Mouse (Mus musculus): ENCODE measurements around the gene Tuba3a.

The Tuba3a gene

DNA sequence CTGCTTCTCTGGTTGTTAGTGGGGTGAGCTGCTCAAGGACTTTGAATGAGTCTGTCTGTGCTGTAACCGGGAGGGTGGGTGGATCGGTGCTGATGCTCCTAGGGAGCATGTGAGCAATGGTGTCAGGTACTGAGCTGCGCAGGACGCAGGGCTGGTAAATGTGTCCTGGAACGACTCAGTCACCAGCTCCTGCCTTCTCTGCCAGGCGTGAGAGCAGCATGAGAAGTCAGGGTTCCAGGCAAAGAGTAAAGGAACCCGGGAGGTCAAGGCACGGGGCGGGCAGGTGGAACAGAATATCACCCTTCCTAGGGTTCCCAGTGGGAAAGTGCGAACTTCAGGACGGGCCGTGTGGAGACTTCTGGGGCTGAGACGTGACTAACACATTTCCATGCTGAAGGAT lies 19.8 kb downstream of the Tuba3a start:
- DNase-seq (ENCODE audit: low spot score) = no peak

- no peak for DNase-seq (ENCODE audit: low spot score)
These were observed 20.6 kb downstream of the Tuba3a start for GRCm38 (mm10) chr6:125265239-125265638.

GRCm38 (mm10) chr6:125264219-125264618 lies 21.6 kb downstream of the Tuba3a start:
- no peak for DNase-seq (ENCODE audit: low spot score)

- no peak for DNase-seq (ENCODE audit: low spot score)
These were observed 25.8 kb downstream of the Tuba3a start for GRCm38 (mm10) chr6:125260006-125260555.

GRCm38 (mm10) chr6:125256222-125256966 lies 29.4 kb downstream of the Tuba3a start:
- DNase-seq (ENCODE audit: low spot score) = no peak

DNA sequence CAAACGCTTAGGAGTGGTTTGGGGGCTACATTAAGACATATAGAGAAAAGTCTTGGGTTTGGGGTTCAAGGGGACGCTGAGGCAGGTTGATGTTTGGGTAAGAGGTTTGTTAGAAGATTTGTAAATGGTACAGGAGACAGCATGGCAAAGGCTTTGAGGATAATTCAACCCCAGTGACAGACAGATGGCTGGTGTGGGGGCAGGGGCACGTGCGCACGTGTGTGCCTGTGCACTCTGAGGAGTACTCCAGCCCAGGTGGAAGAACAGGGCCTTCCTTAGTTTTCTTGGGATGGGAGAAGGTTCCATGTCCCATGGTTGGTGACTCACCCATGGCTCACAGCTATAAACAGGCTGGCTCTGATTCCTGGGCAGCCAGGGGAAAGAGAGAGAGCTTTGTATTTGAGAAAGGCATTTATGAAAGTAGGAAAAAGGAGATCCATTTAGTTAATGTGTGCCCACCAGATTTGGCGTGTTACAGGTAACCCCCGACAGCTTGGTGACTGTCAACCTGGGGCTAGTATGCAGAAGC lies 30.3 kb downstream of the Tuba3a start:
- DNase-seq (ENCODE audit: low spot score) = no peak

DNA sequence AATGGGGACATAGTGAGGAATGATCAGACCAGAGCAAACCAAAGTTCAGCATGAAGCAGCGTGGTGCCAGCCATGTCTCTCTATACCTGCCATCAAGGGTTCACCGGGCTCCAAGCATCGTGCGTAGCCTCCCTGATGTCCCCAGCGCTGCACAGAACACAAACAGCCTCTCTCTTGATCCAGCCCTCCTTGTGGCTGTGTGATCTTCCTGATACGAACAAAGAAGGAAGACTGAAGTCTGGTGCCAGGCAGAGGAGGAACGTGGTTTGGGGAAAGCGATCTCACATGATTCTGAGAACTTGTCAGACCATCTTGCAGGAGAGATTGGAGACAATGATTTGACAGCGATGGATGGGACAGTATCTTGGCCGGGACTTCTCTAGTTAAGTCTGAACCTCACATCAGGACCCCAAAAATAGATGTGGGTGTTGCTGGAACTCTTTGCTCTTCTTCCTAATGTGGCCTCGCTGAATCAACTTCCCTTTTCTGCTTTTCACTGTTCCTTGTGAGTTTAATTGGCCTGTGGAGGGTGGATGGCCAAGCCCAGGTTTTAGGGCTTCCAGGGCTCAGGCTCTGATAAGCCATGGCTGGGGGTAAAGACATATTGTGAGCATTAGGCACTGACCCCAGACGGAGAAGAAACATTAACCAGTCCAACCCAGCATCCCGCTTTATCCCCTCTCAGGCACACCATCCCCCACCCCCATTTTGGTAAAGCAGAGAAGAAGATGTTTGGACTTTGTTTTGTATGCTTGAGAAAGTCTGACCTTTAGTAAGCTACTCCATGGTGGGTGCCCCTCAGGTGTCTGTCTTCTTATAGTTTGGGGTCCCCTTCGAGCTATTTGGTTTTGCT lies 31.8 kb downstream of the Tuba3a start:
- DNase-seq (ENCODE audit: low spot score) = no peak

- no peak for DNase-seq (ENCODE audit: low spot score)
These were observed 33.1 kb downstream of the Tuba3a start for GRCm38 (mm10) chr6:125252711-125253110.

DNA sequence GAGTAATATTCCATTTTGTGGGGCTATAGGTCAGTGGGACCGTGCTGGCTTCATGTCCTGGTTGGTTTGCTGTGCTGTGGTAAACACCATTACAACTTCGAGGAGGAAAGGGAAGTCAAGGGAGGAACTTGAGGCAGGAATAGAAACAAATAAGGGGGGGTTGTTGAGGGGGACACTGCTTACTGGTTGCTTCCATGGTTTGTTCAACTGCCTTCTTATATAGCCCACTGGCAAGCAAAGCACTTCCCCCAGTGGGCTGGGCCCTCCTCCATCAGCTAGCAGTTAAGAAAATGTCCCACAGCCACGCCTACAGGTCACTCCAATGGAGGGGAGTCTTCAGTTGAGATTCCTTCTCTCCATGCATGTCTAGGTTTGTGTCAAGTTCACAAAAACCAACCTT lies 33.6 kb downstream of the Tuba3a start:
- no peak for DNase-seq (ENCODE audit: low spot score)

- no peak for DNase-seq (ENCODE audit: low spot score)
These were observed 41.3 kb downstream of the Tuba3a start for GRCm38 (mm10) chr6:125244551-125244950.

DNA sequence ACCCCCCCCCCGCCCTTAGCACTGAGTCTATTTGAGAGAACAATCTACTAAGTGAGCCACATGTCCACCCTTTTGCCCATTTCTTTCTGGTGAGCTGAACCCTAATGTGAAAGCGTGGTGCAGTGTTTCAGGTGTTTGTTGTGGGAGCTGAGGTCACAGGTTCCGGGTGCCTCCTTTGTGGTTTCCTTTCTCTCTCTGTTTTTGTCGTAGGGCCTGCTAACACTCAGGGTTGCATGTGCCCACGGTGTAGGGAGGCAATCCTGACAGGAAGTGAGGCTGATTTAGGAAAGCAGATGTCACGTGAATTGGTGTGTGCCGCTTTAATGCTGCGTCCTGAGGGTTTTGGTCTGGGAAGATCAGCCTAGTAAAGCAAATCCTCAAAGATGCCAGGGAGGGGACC lies 44.3 kb downstream of the Tuba3a start:
- DNase-seq (ENCODE audit: low spot score) = no peak

GRCm38 (mm10) chr6:125240617-125241016 lies 45.2 kb downstream of the Tuba3a start:
- no peak for DNase-seq (ENCODE audit: low spot score)

GRCm38 (mm10) chr6:125239547-125239946 lies 46.3 kb downstream of the Tuba3a start:
- no peak for DNase-seq (ENCODE audit: low spot score)

- no peak for DNase-seq (ENCODE audit: low spot score)
These were observed 47.4 kb downstream of the Tuba3a start for GRCm38 (mm10) chr6:125238396-125238795.

- no peak for DNase-seq (ENCODE audit: low spot score)
These were observed 48.4 kb downstream of the Tuba3a start for GRCm38 (mm10) chr6:125237421-125237820.

DNA sequence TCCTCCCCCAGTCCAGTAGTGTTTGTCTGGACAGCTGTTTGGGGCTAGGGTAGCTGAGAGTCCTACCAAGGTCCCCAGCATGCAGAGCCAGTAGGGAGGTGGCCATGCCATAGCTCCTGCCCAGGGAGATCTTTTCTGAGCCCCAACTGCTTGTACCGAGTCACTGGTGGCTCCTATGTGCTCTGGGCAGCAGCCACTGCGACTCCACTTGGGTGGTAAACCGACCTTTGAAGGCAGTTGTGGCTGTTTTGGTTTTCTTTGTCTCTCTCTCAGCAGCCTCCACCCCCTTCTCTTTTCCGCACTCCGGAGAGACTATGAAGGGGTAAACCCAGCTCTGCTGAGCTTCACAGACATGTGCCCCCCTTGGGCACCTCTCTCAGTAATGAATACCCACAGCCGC lies 49.1 kb downstream of the Tuba3a start, which contains the start of gene Cd27:
Gene Cd27 (minus strand): TSS at position 229 of the 400 bp plus-strand sequence.
- no peak for DNase-seq (ENCODE audit: low spot score)

DNA sequence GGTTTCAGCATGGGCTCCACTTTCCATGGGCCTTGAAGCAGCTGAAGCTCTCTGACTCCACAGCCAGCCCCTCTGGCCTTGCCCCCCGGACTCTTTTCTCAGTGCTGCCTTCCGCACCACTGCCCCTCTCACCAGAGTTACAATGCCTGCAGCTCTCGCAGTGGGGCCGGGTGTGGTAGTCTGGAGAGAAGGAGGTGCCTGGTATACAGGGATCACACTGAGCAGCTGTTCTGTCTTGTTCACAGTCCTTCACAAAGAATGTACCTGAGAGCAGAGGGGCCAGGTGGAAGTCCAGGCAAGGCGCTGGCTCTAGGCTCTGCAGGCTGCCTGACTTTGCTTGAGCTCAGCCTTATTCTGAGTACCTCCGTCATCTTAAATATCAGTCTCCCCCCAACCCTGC lies 49.5 kb downstream of the Tuba3a start:
- DNase-seq (ENCODE audit: low spot score) = no peak

DNA sequence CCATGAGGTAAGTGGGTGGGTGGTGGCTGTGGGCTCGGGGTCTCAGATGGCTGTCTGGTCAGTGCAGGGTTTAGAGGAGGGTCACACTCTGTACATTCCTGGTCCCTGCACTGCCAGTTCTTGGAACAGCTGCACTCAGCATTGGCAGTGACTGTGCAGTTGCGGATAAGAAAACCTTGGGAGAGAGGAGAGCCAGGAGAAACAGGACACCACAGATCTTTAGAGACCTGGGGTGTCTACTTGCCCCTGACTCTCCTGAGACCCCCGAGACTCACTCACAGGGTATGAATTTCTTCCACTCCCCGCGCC lies 51.4 kb downstream of the Tuba3a start:
- no peak for DNase-seq (ENCODE audit: low spot score)

DNA sequence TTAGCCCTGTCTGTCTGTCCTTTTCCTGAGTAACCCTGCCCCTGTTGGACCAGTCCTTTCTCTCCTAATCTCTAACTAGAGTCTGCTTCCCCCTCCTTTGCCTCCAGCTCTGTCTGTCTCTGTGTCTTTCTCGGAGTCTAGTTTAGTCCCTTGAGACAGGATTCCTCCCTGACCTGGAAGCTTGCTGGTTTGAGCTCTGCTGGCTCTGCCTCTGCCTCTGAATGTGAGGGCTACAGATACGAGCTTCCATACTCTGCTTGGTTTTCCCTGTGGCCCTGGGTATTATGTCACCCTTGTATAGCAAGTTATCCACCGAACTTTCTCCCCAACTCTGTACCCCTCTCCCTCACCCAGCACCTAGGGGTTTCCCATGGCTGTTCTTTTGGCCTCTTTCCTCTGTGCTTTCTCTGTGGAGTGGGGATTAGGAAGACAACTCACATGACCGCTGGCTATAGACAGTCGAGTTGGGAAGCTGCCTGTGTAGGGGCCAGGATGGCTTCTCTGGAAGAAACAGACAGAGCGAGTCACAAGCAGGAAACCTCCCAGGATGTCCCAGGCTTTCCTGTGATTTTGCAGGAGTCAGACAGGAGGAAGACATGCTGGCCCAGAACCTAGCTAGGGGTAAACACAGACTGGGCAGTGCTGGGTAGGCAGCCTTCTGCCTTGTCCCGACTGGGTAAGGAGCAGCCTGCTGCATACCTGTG lies 51.9 kb downstream of the Tuba3a start:
- DNase-seq (ENCODE audit: low spot score) = no peak

DNA sequence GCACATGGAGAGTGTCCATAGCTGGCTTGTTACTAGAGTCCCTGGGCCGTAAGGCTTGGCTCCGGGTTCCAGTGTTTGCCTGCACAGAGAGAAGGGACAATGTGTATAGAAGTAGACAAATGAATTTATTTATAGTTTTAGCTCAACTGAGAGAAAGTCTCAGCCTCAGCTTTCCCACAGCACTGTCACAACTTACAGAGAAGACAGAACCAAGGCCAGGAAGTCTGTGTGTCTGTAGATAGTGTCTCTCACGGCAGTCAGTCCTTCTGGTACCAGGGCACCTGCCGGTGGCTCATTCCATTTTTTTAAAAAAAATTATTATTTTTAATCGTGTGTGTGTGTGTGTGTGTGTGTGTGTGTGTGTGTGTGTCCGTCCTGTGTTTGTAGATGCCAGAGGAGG lies 53.3 kb downstream of the Tuba3a start:
- DNase-seq (ENCODE audit: low spot score) = no peak

DNA sequence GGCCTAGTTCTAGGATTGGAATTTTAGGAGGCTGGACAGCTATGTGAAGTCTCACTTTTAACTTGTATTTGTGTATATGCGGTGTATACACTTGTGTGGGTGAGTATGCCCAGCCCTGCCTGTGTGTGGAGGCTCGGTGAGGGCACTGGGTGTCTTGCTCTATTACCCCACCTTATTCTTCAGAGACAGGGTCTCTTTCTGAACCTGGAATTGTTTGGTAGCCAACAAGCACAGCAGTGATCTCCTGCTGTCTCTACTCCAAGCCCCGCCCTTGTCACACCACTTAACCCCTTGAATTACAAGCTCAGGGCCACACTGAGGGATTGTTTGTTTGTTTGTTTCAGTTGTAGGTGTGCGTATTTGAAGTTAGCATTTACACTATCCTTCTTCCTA lies 53.8 kb downstream of the Tuba3a start:
- no peak for DNase-seq (ENCODE audit: low spot score)
